Mouse (Mus musculus) adrenal gland, postnatal 25 days (tissue): ENCODE results near the gene Spock1. TPM values are rescaled to one million over a fixed set of nuclear protein-coding genes. Genes with fewer than 3 reads are reported as not detected.

Experiments used
- DNase-seq: peaks from one replicate; pipeline ENCODE4 v3.0.0; 2021; ENCODE audit warnings: mixed read lengths
- long read RNA-seq: library from polyadenylated mRNA; stranded (forward); transcript quantifications from one replicate; pipeline ENCODE4 v2.0.0, GENCODE M21; 2021
- total RNA-seq: library from RNA; stranded (reverse); gene quantifications from 2 replicates; pipeline ENCODE4 v1.2.3, GENCODE M21; 2021

Spock1 gene
- total RNA-seq = 7.0 and 9.5 TPM in 2 replicates
- long read RNA-seq, partial matches to known transcripts = 1 of 1 reads
- long read RNA-seq, other reads (novel, unspliced or antisense) = 0 of 1 reads

DNA sequence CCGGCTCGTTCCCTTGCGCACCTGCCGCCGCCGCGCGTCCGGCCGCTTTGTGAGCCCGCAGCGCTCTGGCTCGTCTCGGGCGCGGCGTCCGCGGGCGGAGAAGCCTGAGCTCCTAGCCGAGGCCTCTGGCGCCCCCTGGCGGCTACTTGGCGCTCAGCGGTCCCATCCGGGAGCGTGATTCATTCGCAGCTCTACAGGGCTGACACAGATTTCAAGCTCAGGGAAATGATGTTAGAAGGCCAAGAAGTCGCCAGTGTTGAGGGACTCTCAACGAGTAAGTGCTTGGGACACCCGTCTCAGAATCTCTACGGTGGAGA, at the start of gene Spock1:
TSS of gene Spock1 (minus strand) at position 67 of the 317 bp plus-strand sequence.
- peak; percentile 94 for DNase-seq

DNA sequence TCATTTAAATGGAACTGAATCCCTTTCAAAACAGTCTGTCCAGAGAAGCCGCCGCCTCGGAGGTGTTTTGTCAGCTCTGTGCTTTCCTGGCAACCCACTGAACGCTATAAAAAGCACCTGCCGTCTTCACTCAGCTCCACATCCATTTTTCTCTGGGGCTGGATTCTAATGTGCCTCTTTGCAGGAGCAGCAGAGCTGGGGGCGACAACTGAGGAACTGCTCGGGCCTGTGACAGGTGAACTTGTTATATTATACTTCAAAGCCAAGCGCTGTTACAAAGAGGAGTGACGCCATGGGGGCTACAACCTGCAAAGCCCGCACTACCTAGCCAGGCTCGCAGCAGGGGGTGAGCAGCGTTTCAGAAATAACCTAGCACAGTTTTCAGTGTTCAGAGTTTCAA, 42.0 kb upstream of the Spock1 start:
- no peak for DNase-seq

DNA sequence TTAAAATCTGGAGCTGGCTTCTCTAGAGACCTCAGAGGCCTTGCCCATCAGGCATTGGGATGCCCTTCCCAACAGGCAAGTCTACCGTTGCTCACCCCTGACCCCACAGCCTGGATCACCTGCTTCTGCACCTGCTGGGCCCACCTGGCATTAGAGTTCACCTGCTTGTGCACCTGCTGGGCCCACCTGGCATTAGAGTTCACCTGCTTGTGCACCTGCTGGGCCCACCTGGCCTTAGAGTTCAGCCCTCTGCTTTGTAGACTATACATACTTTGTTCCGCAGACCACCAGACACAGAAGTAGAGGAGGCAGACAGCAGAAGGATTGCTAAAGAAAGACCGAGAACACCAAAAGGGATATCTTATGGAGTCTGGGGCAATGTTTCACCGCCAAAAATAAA, 41.4 kb upstream of the Spock1 start:
- no peak for DNase-seq

- DNase-seq = peak; percentile 2
These were observed 37.1 kb upstream of the Spock1 start for GRCm38 (mm10) chr13:57945197-57945596.

- no peak for DNase-seq
These were observed 36.3 kb upstream of the Spock1 start for GRCm38 (mm10) chr13:57944434-57944833.

DNA sequence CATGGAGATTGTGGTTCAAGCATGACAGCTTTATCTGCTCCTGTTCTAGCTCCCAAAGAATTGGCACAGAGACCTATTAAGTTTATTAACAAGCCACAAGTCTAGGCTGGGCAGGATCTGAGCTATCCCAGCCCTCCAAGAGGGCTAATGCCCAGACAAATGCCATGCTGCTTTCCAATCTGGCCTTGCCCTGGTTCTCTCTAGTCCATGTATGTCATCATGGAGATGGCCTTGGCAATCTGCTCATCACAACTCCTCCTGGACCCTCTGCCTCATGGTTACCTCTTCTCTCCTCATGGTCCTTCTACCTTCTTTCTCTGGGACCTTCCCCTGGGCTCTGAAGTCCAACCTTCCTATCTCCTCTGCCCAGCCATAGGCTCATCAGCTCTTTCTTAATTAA, 35.8 kb upstream of the Spock1 start:
- DNase-seq = no peak

DNA sequence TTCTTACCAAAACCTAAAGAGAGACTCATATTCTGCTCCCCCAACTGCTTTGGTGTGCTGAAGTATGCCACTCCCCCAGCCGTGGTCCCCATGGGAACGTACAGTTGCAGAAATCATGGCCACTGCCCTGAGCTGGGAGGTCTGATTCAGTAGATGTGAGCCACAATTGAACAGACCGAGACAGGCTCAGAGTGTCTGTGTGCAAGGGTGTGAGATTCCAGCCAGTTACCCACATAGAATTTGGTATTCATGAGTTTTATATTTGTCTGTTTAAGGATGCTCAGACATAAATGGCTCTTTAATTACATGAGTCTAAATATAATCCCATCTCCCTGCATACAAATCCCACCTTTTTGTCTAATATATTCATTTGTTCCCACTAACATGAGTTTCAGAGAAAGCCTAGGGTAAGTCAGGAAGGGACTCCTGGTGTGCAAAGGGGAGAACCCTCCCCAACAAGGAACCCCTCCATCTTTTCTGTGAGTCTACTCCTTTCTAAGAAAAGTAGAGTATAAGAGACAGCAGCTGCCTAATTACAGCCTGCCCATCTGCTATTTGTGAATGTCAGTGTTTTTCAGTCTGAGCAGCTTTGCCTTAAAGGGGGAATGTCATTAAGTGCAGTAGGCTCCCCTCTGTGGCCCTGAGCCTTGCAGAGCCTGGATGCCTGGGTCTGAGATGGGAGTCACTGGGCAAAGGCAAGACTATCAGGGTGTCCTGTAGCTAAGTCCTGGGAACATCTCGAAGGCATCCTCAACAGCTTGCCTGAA, 29.5 kb upstream of the Spock1 start:
- DNase-seq = no peak

- DNase-seq = no peak
These were observed 23.9 kb upstream of the Spock1 start for GRCm38 (mm10) chr13:57931998-57932397.

DNA sequence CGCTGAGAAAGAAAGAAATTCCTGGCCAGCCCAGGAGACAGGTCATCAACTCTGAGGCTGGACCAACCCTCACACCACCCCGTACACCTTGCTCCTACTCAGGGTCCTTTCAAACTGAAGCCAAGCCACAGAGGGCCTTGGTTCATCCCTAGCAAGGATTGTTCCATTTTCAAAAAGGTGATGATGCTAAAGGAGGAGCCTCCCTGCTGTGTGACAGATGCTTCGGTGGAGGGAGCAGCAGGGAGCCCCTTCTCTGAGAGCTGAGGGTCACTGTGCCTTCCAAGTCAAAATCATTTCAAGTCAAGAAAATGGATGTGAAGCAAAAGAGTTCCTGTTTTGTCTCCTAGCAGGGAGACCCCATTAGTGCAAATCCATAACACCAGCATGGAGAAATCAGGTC, 23.2 kb upstream of the Spock1 start:
- no peak for DNase-seq

DNA sequence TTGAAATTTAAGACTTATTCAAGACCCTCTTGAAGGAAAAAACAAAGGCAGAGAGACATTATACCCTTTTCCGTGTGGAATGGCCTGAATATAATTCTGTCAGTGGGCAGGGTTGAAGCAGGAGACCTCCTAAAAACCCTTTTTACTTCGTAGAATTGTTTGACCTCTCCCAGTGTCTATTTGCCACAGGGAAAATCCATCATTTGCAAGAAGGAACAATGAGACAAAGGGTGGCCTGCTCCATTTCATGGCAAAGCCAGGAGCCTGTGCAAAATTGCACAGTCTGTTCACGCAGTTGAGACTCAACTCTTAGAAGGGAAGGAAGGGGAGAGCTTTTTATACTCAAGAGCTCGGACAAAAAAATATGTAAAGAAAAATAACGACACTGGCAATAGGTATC, 22.6 kb upstream of the Spock1 start:
- DNase-seq = no peak

- DNase-seq = no peak
These were observed 22.2 kb upstream of the Spock1 start for GRCm38 (mm10) chr13:57930283-57930682.

GRCm38 (mm10) chr13:57919947-57920346, 11.8 kb upstream of the Spock1 start:
- no peak for DNase-seq

DNA sequence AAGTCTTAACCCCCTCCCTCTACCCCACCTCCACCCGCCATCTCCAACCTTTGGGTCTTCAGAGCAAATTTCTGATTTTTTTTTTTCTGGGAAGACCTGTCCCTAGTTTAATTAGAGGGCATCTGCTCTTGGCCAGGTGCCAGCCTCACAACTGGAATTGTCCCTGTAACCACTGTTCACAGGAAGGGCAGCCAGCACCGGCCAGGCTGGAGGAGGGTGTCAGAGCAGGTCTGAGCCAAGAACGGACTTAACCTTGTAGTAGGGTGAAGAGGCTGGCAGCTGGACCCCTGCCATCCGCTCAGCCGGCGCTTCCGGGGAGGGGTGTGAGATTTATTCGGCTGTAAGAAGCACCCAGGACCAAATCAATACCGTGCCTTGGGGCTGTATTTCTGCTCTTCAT, 3.0 kb upstream of the Spock1 start:
- DNase-seq = peak; percentile 14

GRCm38 (mm10) chr13:57907428-57908265, 485 bp downstream of the Spock1 start:
- no peak for DNase-seq

DNA sequence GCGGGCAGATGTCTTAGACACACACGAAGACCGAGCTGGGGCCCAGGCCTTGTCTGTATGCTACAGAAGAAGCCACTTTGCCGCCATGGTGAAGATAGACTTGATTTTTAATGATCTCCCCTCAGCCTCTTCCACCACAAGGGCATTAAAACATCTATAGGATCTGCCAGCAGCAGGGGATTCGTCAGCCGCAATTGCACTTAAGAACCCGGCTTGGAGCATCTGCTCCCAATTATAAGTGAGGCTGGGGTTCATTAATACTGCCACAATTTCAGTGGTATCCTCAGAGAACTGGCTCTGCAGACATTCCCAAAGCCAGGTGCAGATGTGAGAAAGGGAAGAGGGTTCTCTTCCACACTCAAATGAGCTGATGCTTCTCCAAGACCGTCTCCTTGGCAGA, 13.5 kb downstream of the Spock1 start:
- DNase-seq = no peak

DNA sequence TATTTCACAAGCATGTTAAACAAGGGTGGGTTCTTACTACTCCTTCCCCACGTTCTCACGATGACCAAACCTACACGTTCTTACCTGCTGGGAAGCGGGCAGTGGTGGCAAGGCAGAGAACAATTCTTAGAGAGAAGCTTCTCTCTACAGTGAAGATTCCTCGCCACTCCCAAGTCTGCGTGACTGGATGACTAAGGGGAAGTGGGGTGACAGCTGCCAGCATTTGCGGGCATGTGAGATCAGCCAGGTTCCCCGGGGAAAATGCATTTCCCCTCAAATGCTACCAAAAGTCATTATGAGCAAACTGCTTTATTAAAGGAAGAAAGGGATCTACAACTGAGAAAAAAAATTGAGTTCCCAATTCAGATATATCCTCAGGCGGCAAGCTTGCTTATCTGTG, 18.4 kb downstream of the Spock1 start:
- DNase-seq = no peak

DNA sequence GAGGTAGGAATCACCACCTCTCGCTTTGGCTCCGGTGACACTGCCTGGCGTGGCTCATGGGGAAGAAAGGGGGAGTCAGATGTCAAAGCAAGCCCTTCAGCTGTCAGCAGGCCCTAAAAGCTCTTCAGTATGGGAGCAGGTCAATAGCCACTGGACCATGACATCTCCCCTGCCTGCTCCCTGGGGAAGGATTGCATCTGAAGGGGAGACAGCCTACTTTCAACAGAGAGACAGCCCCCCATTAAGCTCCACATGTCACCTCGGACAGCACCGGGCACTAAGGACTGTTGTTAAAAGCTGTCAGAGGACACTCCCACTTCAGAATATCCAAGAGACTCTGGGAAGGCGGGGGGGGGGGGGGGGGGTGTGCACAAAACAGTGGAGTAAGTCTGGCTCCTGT, 19.1 kb downstream of the Spock1 start:
- DNase-seq = no peak

DNA sequence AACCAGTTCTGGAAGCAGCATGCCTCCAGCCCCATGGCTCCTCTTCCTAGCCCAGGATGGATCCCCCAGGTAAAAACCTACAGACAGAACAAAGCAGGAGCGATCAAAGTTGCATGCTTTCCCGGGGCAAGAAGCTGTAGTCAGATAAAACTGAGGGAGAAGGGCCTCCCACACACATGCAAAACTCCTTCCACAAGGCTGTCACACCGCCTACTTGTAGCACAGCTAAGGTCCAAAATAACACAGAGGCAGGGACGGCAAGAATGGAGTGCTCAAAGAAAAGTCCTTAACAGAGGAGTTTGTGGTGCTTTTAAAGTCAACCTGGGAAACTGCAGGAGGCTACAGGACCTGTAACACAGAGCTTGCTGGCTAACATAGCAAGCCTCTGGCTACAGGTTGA, 28.3 kb downstream of the Spock1 start:
- no peak for DNase-seq

- no peak for DNase-seq
These were observed 29.3 kb downstream of the Spock1 start for GRCm38 (mm10) chr13:57878797-57879196.

GRCm38 (mm10) chr13:57877782-57878181, 30.4 kb downstream of the Spock1 start:
- no peak for DNase-seq

- no peak for DNase-seq
These were observed 31.2 kb downstream of the Spock1 start for GRCm38 (mm10) chr13:57876966-57877365.

DNA sequence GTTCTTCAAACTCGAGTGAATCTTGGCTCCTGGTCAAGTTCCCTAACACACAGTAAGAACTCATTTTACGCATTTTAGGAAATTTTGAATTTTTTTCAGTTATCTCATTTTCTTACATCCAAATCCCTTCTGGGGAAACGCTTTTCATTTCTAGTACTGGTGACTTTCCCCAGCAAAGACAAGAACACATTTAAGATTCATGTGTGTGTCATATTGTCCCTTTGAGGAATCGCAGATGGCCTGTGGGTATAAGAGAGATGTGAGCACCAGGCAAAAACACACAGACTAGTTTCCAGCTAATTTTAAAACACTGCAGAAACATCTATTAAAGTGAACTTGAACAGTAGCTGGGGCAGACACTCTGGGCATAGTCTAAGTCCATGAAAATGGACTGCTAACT, 38.1 kb downstream of the Spock1 start:
- no peak for DNase-seq

GRCm38 (mm10) chr13:57867586-57867985, 40.5 kb downstream of the Spock1 start:
- DNase-seq = no peak

DNA sequence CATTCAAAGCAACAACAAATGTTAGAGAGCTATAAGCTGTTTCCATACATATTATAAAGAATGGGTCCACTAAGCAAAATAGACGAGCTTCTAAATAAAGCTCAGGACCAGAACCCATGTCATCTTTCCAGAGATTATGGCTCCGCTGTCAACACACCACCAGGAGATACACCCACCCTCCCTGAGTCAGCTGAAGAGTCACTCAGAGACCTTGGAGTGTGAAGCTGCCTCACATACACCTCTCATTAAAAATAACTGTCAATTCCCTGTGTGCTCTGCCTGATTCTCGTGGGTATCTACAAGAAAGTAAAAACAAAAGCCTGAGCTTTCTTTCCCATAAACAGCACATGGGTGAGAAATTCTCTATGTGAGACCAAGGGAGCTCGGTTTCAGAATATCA, 43.1 kb downstream of the Spock1 start:
- DNase-seq = no peak
